Mouse (Mus musculus) heart, embryonic 13.5 days (tissue): ENCODE measurements around the gene Slc20a1. TPM values are rescaled to one million over a fixed set of nuclear protein-coding genes. Genes with fewer than 3 reads are reported as not detected.
A peak's percentile ranks its signal among the peaks of the same experiment; 100 is the strongest.

Experiments used
- ATAC-seq: fragments of 200-750 bp; cut with Nextera tagmentation; 2 replicates; pipeline ENCODE4 v1.8.0; 2017; ENCODE audit warnings: moderate TSS enrichment; ENCODE audit not compliant: insufficient number of reproducible peaks, low FRiP score, low TSS enrichment; ENCODE audit errors: extremely low read depth
- H3K27ac ChIP-seq: fragments of 300-500 bp; sonication (generic); replicated peaks from 2 replicates; pipeline ENCODE4 v1.5.1; 2015; ENCODE audit warnings: moderate library complexity, mild to moderate bottlenecking, inconsistent platforms
- H3K27me3 ChIP-seq: fragments of 300-500 bp; sonication (generic); replicated peaks from 2 replicates; pipeline ENCODE4 v1.6.1; 2015; ENCODE audit warnings: mild to moderate bottlenecking, inconsistent platforms
- H3K36me3 ChIP-seq: fragments of 300-500 bp; sonication (generic); 2 replicates; pipeline ENCODE4 v1.6.1; 2015; ENCODE audit warnings: mild to moderate bottlenecking, inconsistent platforms
- H3K4me1 ChIP-seq: fragments of 300-500 bp; sonication (generic); 2 replicates; pipeline ENCODE4 v1.6.1; 2015; ENCODE audit warnings: inconsistent platforms
- H3K4me2 ChIP-seq: fragments of 300-500 bp; sonication (generic); 2 replicates; pipeline ENCODE4 v1.6.1; 2015; ENCODE audit warnings: inconsistent platforms, mild to moderate bottlenecking, moderate library complexity
- H3K4me3 ChIP-seq: fragments of 300-500 bp; sonication (generic); 2 replicates; pipeline ENCODE4 v1.5.1; 2015; ENCODE audit warnings: moderate library complexity, mild to moderate bottlenecking, inconsistent platforms
- H3K9ac ChIP-seq: fragments of 300-500 bp; sonication (generic); 2 replicates; pipeline ENCODE4 v1.6.1; 2015; ENCODE audit warnings: inconsistent platforms, mild to moderate bottlenecking, moderate library complexity
- H3K9me3 ChIP-seq: fragments of 300-500 bp; sonication (generic); 2 replicates; pipeline ENCODE4 v1.6.1; 2016; ENCODE audit warnings: inconsistent platforms
- WGBS: fragments of 180-500 bp; shearing (Covaris S2); methylation state at CpG from one replicate; pipeline ENCODE4 v1.1.7; 2015; ENCODE audit warnings: mixed read lengths; 5-methylcytosine and 5-hydroxymethylcytosine counted together
- polyA plus RNA-seq: library from polyadenylated mRNA; unstranded; fragments of >200 nt; fragmentation: Nextera tagmentation; extraction: Ambion mirVana; gene quantifications from 2 replicates; pipeline ENCODE4 v1.2.1, GENCODE M21; 2015

The Slc20a1 gene
- polyA plus RNA-seq, 1 experiment from 2014 or later: 29.9 TPM

DNA sequence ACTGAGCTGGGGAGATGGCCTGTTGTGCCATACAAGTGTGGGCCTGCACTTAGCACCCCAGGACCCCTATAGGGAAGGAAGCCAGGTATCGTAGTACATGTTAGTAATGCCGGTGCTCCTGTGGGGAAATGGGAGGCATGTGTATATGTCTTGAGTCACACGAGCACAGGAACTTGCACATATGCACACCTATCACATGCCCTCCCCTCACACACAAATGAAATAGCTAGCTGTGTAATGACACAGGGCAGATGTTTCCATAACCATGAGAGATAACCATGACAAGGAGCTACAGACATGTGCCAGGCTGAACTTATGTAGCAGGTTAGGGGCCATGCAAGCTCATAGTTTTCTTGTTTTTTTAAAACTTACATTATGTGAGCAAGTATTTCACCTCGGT is 44.4 kb downstream of the Slc20a1 start:
- Histone ChIP-seq H3K27me3 (no peaks in the 10 kb centered on the region), H3K36me3 (no peaks in the 10 kb centered on the region), H3K9me3 (0 out of 2 replicates have a peak, but pooled peaks cover 3% of the 10 kb centered on the region), H3K27ac (0 out of 2 replicates have a peak overlapping the region, but pooled peaks have one; percentile 16), H3K4me3 (no peak overlapping the region), H3K4me2 (no peak overlapping the region), H3K9ac (no peak overlapping the region), H3K4me1 (peaks cover 59% of the 10 kb centered on the region)
- 68% methylated on average over 4 of the region's 4 CpGs for WGBS
- no peak for ATAC-seq

DNA sequence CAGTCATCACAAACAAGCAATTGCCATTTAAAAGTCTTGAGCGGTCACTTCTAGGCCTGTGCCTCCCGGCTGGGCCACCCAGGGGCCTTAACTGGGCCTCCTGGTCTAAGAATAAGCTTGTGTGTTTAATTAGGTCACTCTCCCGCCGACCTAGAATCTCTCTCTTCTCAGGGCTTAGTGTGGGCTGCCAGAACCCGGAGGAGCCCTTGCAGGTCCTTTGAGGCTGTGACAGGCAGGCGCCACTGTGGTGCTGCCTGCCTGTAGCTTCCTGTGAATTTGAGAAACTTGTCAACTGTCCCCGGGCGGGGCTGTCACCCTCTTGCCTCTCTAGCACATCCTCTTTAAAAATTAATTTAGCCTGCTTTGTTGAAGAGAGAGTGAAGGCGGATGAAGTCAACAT is 45.2 kb downstream of the Slc20a1 start:
- Histone ChIP-seq H3K27me3 (no peaks in the 10 kb centered on the region), H3K27ac (peak overlapping the region; percentile 65), H3K4me3 (no peak overlapping the region), H3K9me3 (0 out of 2 replicates have a peak, but pooled peaks cover 3% of the 10 kb centered on the region), H3K9ac (peak overlapping the region; percentile 25; the same call in 1 of the 2 replicates), H3K4me2 (peak overlapping the region; percentile 40), H3K36me3 (no peaks in the 10 kb centered on the region), H3K4me1 (peaks cover 62% of the 10 kb centered on the region)
- 25% methylated on average over 9 of the region's 9 CpGs for WGBS
- ATAC-seq: no peak

DNA sequence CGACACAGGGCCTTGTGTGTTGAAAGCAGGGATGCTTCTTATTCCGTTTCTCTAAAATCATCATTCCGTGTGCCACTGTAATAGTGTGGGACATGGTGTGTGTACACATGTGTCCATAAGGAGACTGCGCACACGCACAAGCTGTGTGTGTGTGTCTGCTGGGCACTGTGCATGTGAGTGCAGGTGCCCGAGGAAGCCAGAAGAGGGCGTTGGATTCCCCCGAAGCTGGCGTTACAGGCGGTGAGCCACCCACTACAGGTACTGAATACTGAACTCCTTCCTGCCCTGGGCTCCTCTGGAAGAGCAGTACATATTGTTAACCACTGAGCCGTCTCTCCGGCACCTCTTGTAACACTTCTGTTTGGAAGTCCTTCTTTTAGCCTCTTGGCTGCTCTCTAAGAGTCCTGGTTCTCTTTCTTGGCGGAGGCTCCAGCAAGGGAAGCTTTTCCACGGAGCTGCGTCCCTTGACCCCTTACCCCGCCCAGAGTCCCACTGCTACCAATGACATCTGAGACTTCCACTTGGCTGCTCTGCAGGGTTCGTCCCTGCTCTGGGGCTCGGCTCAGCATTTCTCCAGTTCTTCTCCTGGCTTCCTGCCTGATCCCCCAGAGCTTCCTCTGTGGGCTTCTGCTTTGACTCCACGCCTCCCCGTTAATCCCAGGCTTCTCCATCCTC is 46.0 kb downstream of the Slc20a1 start:
- Histone ChIP-seq H3K9me3 (0 out of 2 replicates have a peak, but pooled peaks cover 3% of the 10 kb centered on the region), H3K9ac (no peak overlapping the region), H3K27me3 (no peaks in the 10 kb centered on the region), H3K27ac (peak overlapping the region; percentile 65), H3K4me2 (no peak overlapping the region), H3K36me3 (no peaks in the 10 kb centered on the region), H3K4me3 (no peak overlapping the region), H3K4me1 (peaks cover 62% of the 10 kb centered on the region)
- ATAC-seq: no peak
- WGBS: 78% methylated on average over 20 of the region's 20 CpGs

DNA sequence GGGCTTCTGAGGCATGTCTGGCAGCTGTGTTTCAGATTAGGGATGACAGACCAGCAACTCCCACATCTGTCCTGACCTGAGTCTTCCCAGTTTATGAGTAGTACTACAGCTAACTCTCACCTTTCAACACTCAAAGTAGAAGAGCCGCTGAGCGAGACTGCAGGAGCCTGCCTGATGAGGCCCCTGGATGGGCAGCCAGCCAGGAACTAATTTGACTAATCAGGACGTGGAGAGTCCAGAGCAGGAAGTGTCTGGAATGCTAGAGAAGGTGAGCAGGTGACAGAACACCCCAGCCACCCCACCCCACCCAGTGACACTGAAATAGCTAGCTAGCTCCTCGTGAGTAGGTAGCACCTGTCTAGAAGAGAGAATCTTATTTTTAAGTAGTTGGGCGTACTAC is 47.1 kb downstream of the Slc20a1 start:
- 21% methylated on average over 5 of the region's 5 CpGs for WGBS
- Histone ChIP-seq H3K4me2 (peak overlapping the region; percentile 14), H3K4me1 (peaks cover 61% of the 10 kb centered on the region)

DNA sequence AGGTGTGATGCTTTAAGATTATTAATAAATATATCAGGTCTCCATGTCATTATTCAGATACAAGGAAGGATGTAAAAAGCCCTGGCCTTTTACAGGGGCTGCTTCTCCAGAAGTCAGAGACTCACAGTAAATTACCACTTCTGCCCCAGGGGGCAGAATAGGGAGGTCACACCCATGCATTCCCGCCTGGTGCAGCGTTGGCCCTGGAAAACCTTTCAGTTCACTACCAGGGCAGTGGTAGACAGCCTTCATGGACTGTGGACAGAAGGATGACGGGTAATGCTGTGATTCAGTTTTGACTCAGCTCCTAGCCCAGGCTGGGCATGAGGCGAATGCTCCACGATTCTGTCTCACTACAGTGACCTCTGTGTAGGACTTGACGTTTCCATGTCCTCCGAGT is 47.9 kb downstream of the Slc20a1 start:
- no peak overlapping the region for H3K9ac ChIP-seq
- H3K4me3 ChIP-seq: no peak overlapping the region
- H3K27me3 ChIP-seq: no peaks in the 10 kb centered on the region
- H3K4me2 ChIP-seq: no peak overlapping the region
- H3K4me1 ChIP-seq: peaks cover 53% of the 10 kb centered on the region
- H3K27ac ChIP-seq: no peak overlapping the region
- no peak for ATAC-seq
- H3K9me3 ChIP-seq: no peaks in the 10 kb centered on the region
- 71% methylated on average over 7 of the region's 7 CpGs for WGBS
- no peaks in the 10 kb centered on the region for H3K36me3 ChIP-seq

More for the DNA sequence above, 47.1 kb downstream of the Slc20a1 start:
- ATAC-seq: peak; percentile 18; the same call in 1 of the 2 replicates
- Histone ChIP-seq H3K9me3 (no peaks in the 10 kb centered on the region), H3K27ac (0 out of 2 replicates have a peak overlapping the region, but pooled peaks have one; percentile 21), H3K9ac (no peak overlapping the region), H3K4me3 (no peak overlapping the region), H3K27me3 (no peaks in the 10 kb centered on the region), H3K36me3 (no peaks in the 10 kb centered on the region)

DNA sequence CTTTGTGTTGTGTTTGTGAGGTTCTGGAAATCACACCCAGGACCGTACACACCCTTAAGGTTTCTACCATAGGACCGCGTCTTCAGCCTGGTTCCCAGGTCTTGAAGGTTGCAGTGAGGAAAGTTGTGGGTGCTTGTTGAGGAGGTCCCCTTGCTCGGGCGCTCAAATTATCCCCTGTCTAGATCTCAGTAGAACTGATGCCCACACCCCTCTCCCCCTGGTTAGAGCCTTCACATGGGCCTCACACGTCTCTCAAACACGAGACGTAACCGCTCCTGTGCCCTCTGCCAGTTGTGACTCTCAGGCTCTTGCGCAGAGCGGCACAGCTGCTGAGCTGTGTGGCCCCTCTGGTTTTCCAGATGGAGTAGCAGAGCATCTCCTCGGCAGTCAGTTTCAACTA is 48.4 kb downstream of the Slc20a1 start:
- Histone ChIP-seq H3K36me3 (no peaks in the 10 kb centered on the region), H3K27ac (no peak overlapping the region), H3K4me2 (no peak overlapping the region), H3K27me3 (no peaks in the 10 kb centered on the region), H3K9me3 (no peaks in the 10 kb centered on the region), H3K9ac (no peak overlapping the region), H3K4me1 (peaks cover 50% of the 10 kb centered on the region), H3K4me3 (no peak overlapping the region)
- no peak for ATAC-seq
- 95% methylated on average over 12 of the region's 12 CpGs for WGBS

DNA sequence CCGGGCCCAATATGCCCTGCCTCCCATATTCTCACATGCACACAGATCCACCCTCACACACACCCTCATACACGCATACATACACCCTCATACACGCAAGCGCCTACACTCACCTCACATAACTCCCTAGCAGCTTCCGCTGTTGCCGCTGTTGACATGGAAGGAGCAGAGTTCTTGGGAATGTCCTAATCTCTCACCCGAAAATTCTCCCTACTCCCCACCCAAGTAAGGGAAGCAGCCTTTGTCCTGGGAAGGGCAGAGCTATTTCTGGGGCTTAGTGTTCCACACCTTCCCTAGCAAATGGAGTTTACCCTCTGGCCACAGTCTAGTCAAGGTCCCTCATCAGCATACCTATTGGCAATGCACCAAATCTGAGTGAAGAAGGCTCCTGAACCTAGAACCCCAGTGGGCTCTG is 49.1 kb downstream of the Slc20a1 start:
- H3K9ac ChIP-seq: no peak overlapping the region
- H3K27ac ChIP-seq: no peak overlapping the region
- H3K27me3 ChIP-seq: no peaks in the 10 kb centered on the region
- H3K4me1 ChIP-seq: peaks cover 42% of the 10 kb centered on the region
- 78% methylated on average over 7 of the region's 7 CpGs for WGBS
- H3K36me3 ChIP-seq: no peaks in the 10 kb centered on the region
- ATAC-seq: no peak
- H3K4me2 ChIP-seq: no peak overlapping the region
- H3K9me3 ChIP-seq: no peaks in the 10 kb centered on the region
- H3K4me3 ChIP-seq: no peak overlapping the region

DNA sequence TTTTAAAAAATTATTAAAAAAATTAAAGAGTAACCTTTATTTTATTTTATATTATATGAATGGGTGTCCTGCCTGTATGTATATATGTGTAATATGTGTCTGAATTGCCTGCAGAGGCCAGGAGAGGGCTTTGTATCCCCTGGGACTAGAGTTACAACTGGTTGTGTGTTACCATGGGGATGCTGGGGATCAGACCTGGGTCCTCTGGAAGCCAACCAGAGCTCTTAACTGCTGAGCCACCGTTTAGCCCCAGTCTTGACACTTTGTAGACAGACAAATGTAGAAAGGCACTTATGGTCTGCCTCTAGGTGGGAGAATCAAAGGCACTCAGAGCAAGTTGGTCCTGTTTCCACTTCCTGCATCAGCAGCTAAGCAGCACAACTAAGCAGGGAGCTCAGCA is 50.8 kb downstream of the Slc20a1 start:
- 61% methylated on average over 1 of the region's 1 CpGs for WGBS
- Histone ChIP-seq H3K4me3 (no peak overlapping the region), H3K4me2 (no peak overlapping the region), H3K9ac (no peak overlapping the region), H3K4me1 (peaks cover 26% of the 10 kb centered on the region), H3K36me3 (no peaks in the 10 kb centered on the region), H3K27ac (no peak overlapping the region), H3K9me3 (no peaks in the 10 kb centered on the region), H3K27me3 (no peaks in the 10 kb centered on the region)
- no peak for ATAC-seq

DNA sequence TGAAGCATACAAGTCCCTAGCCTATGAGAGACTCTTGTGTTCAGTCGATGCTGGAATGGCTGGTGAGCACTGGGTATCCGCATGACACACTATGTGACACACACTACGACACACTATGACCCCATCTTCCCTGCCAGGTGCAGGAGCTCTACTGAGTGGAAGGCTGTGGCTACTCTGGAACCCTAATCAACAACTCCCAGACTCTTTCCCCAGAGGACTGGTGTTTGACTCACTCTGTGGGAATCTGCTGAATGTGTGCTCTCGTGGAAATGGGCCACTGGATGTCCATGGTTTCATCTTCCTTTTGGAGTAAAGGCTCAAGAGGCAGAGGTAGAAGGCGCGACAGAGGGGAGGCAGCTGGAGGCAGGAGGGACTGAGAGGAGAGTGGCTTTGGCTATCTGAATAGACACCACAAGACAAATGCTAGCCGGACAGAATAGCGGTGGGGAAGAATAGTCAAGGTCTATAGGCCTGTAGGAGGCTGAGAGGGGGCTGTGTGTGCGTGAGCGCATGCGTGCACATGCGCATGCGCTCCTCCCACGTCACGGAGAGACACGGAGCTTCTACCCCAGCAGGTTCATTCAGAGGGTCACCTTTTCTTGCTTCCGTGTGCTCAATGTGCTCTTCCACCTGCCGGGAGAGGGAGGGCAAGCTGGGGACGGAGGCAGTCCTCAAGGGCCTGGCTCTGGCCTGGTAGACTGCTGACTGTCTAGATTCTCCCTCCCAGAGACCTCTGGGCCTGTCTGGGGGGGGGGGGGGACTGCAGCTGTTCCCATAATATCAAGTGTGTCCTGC is 54.5 kb downstream of the Slc20a1 start:
- Histone ChIP-seq H3K9ac (no peak overlapping the region), H3K4me3 (no peak overlapping the region), H3K4me2 (no peak overlapping the region), H3K4me1 (peaks cover 2% of the 10 kb centered on the region), H3K27ac (no peak overlapping the region), H3K9me3 (no peaks in the 10 kb centered on the region), H3K27me3 (no peaks in the 10 kb centered on the region), H3K36me3 (no peaks in the 10 kb centered on the region)
- WGBS: 82% methylated on average over 19 of the region's 19 CpGs
- ATAC-seq: no peak

DNA sequence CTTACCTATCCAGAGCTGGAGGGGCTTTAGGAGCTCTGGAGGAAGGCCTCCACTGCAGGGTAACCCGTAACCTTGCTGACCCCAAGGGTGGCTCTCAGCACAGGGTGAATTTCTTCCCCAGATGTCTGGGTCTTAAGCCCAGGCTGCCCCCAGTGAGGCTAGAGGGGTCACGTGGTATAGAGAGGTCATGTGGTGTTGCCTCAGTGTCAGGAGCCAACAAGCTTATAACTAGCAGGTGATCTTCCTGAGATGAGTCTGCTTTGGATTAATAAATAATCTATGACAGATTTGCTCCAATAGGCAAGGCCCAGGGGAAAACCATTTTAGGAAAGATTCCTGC is 55.0 kb downstream of the Slc20a1 start:
- Histone ChIP-seq H3K9ac (no peak overlapping the region), H3K4me2 (no peak overlapping the region), H3K4me1 (peaks cover 4% of the 10 kb centered on the region; the same call in 1 of the 2 replicates), H3K27me3 (no peaks in the 10 kb centered on the region), H3K4me3 (no peak overlapping the region), H3K27ac (no peak overlapping the region), H3K9me3 (no peaks in the 10 kb centered on the region), H3K36me3 (no peaks in the 10 kb centered on the region)
- 75% methylated on average over 2 of the region's 2 CpGs for WGBS
- ATAC-seq: no peak

DNA sequence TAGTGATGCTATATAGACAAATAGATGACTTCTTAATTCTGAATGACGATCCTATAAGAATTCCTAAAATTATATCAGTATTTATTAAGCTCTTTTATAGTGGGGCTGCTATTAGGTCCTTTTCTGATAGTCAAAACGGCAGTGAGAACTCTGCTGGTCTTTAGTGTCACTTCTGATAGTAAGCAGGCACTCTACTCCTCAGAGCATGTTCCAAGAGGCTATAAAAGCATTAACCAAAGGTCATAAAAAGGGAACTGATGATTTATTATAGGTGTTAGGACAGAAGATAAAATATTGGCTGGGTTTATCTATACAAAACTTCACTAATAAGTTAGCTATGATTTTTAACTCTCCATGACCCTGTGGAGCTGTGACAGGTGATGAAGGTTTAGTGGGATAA is 55.5 kb downstream of the Slc20a1 start:
- Histone ChIP-seq H3K4me1 (peaks cover 5% of the 10 kb centered on the region; the same call in 1 of the 2 replicates), H3K4me3 (no peak overlapping the region), H3K4me2 (no peak overlapping the region), H3K9me3 (no peaks in the 10 kb centered on the region), H3K27ac (no peak overlapping the region), H3K9ac (no peak overlapping the region), H3K36me3 (no peaks in the 10 kb centered on the region), H3K27me3 (no peaks in the 10 kb centered on the region)
- WGBS: 49% methylated on average over 2 of the region's 2 CpGs
- no peak for ATAC-seq
